Mouse (Mus musculus) thymus, adult 2 months (tissue): ENCODE measurements at regions not wholly inside any gene's neighbourhood (a gene's known extent, or its start where the extent isn't known, plus 50 kb on each side); places are given as distances from the start of the nearest gene placed in this dataset.

ENCODE experiments used
- CTCF ChIP-seq: fragments of 200-500 bp; IDR thresholded peaks from 2 replicates; pipeline ENCODE4 v1.5.1; 2012; ENCODE audit warnings: mild to moderate bottlenecking, control low read depth, low read length, moderate library complexity, borderline replicate concordance; ENCODE audit not compliant: control insufficient read depth, poor library complexity, insufficient read depth; ENCODE audit errors: extremely low read depth
- POLR2A ChIP-seq: fragments of 200-500 bp; IDR thresholded peaks from 2 replicates; pipeline ENCODE4 v1.6.1; 2012; ENCODE audit warnings: mild to moderate bottlenecking, low read length, control low read depth, moderate library complexity; ENCODE audit not compliant: control insufficient read depth, poor library complexity, insufficient read depth; ENCODE audit errors: extremely low read depth

DNA sequence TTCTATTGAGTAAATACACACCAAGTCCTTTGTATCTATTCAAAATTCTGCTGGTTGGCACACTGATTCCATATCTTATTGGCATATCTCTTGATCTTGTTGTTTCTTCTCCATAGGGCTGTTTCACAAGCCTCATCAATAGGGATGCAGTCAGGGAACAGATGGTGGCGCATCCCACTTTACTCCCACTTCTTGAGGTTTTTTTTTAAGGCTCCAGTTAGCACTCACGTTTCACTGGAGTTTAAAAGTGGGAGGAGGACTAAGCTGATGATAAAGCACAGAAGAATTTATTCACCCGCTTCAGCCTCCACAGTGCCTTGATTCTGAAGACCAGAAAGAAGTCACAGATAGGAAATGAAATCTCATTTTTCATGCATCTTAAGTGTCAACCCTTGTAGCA lies 199.8 kb downstream of the Fam198b start:
- no peak for TF ChIP-seq POLR2A
- no peak for TF ChIP-seq CTCF
